Mouse (Mus musculus) spleen, adult 2 months (tissue): Measurements from ENCODE around the gene Gm49368.
"Not testable (repeated sequence)": the region's sequence is repeated elsewhere in the genome, so short reads cannot be mapped to it uniquely, and the experiment has no call there.

ENCODE experiments used
- CTCF ChIP-seq: fragments of 200-500 bp; IDR thresholded peaks from 2 replicates; pipeline ENCODE4 v1.5.1; 2011; ENCODE audit warnings: mild to moderate bottlenecking, inconsistent platforms; ENCODE audit not compliant: insufficient read depth, insufficient read length, insufficient replicate concordance; ENCODE audit errors: extremely low read depth
- POLR2A ChIP-seq: fragments of 200-500 bp; IDR thresholded peaks from 2 replicates; pipeline ENCODE4 v1.6.1; 2011; ENCODE audit warnings: low read depth, low read length, inconsistent platforms

DNA sequence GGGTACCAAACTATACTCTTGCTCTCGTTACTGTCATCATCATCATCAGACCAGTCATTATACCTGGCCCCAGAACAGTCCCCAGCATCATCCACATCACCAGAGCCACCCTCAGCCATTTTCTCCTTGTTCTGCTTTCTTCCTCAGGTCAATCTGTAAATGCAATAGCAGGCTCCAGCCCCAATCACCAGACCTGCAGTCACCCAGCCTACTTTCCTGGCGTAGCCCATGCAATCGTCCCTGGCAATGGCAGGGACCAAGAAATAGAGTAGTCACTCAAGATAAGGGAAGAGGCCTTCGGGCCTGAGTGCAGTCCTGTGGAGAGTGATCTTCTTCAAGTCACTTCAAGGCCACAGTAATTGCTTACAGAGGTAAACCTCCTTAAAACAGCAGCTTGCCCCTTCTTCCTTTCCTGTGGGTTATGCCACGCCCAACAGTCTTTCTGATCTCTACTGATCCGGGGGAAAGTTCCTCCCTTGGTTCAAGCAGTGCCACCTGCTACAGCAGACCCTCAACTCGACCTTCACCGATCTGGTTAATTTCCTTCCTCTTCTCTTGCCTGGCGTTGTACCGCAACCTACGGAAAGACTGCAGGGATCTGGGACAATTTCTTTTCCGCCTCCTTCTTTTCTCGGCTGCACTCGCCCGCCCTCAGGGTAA is 20.2 kb upstream of the Gm49368 start:
- not testable (repeated sequence) for TF ChIP-seq CTCF, POLR2A
